Mouse (Mus musculus): ENCODE data around the gene Slc9a3r1. TPM values are rescaled to one million over a fixed set of nuclear protein-coding genes. Genes with fewer than 3 reads are reported as not detected.

Slc9a3r1 gene
- total RNA-seq, 1 experiment: 43.9 TPM

DNA sequence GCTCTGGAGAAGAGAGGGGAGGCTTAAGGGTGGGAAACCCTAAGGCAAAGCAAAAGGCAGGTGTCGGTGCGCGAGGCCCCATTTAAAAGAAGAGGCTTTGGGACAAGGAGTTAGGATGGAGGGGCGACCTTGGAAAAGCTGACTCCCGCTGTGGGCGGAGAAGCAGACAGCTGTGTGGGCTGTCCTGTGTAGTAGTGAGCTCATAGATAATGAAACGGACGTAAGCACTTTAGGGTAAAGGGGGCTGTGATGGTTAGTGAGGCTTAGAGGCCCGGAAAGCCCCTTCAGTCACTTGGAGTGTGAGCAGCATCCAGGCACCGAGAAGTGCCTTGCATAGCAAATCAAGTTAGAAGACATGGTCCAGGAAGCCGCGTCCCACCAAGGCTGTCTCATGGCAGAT is 24.6 kb downstream of the Slc9a3r1 start, which contains the start of gene Nat9:
TSS of gene Nat9 (minus strand) at position 167 of the 400 bp plus-strand sequence.
- Histone ChIP-seq H3K4me1 (ENCODE audit: control insufficient read depth in 2 of 2, insufficient read depth in 2 of 2, low read length in 2 of 2, poor library complexity in 1 of 2) (peaks cover 0 to 8% of the 10 kb centered on the region in 2 experiments; a peak in 1 of 4 replicates), H3K27ac (ENCODE audit: insufficient read depth, low read depth, low read length, poor library complexity, severe bottlenecking) (no peak within 1 kb of the TSS), H3K4me3 (ENCODE audit: insufficient read depth in 1 of 2, low read depth in 1 of 2, low read length in 2 of 2, poor library complexity in 1 of 2, severe bottlenecking in 1 of 2) (peak within 1 kb of the TSS; percentile 71 to 75), H3K9me3 (ENCODE audit: control insufficient read depth, insufficient read depth, low read depth, low read length) (no peaks in the 10 kb centered on the region), H3K9ac (ENCODE audit: insufficient read depth, low read depth, low read length, poor library complexity, severe bottlenecking) (peak within 1 kb of the TSS; percentile 69), H3K36me3 (ENCODE audit: control insufficient read depth, insufficient read depth, low read length, poor library complexity, severe bottlenecking) (peaks cover 12% of the 10 kb centered on the region; the same call in 1 of the 2 replicates)
- TF ChIP-seq CHD2 (IDR thresholded peaks at IDR 0.05; ENCODE audit: low read depth, low read length) (no peak), ZC3H11A (IDR thresholded peaks at IDR 0.05; ENCODE audit: borderline replicate concordance, low read depth, low read length) (no peak), ZNF384 (IDR thresholded peaks at IDR 0.05; ENCODE audit: low read depth, low read length) (no peak), HCFC1 (IDR thresholded peaks at IDR 0.05; ENCODE audit: borderline replicate concordance, insufficient read depth, low read length) (no peak), MAFK (IDR thresholded peaks at IDR 0.05; ENCODE audit: insufficient read depth, low read depth, low read length) (no peak)
- in situ Hi-C loops (cut with MboI; ENCODE audit: low sequenced_read_pairs in 2 of 2, unreplicated experiment in 2 of 2): no loop called here
- DNase-seq (ENCODE audit: low read depth, low spot score): no peak

DNA sequence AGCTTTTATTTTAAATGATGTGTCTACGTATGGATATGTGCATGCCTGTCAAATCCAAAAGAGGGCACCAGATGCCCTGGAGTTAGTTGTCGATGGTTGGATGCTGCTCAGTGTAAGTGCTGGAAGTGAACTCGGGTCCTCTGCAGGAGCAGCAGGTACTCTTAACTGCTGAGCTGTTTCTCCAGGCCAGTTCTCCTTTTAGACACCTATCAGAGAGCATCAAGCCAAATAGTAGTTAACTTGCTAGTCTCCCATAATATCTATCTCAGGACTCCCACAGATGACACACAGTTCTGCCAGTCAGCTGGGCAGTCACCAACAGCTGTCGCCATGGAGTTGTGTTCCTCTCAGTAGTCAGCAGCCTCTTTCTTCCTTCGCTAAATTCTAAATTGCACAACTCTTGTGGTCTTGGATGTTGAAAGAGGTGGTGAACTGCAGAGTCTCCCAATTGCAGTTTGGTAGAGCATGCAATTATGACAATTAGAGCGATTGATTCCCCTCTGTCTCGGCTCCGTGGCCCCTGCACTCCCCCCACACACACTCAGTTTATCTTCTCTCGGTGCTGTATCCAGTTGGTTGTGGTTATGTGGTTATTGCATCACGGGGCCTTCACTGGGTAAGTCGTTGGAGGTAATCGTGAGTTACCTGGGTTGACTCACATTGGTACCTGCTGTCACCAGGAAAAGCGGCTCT is 25.5 kb downstream of the Slc9a3r1 start:
- Histone ChIP-seq H3K9me3 (ENCODE audit: control insufficient read depth, insufficient read depth, low read depth, low read length) (no peaks in the 10 kb centered on the region), H3K4me3 (ENCODE audit: insufficient read depth in 1 of 2, low read depth in 1 of 2, low read length in 2 of 2, poor library complexity in 1 of 2, severe bottlenecking in 1 of 2) (no peak overlapping the region), H3K9ac (ENCODE audit: insufficient read depth, low read depth, low read length, poor library complexity, severe bottlenecking) (no peak overlapping the region), H3K4me1 (ENCODE audit: control insufficient read depth in 2 of 2, insufficient read depth in 2 of 2, low read length in 2 of 2, poor library complexity in 1 of 2) (peaks cover 0 to 8% of the 10 kb centered on the region in 2 experiments; a peak in 1 of 4 replicates), H3K36me3 (ENCODE audit: control insufficient read depth, insufficient read depth, low read length, poor library complexity, severe bottlenecking) (peaks cover 4% of the 10 kb centered on the region; the same call in 1 of the 2 replicates), H3K27ac (ENCODE audit: insufficient read depth, low read depth, low read length, poor library complexity, severe bottlenecking) (no peak overlapping the region)
- TF ChIP-seq ZC3H11A (IDR thresholded peaks at IDR 0.05; ENCODE audit: borderline replicate concordance, low read depth, low read length): no peak
- no peak for TF ChIP-seq MAFK (IDR thresholded peaks at IDR 0.05; ENCODE audit: insufficient read depth, low read depth, low read length)
- no peak for TF ChIP-seq HCFC1 (IDR thresholded peaks at IDR 0.05; ENCODE audit: borderline replicate concordance, insufficient read depth, low read length)
- no peak for TF ChIP-seq CHD2 (IDR thresholded peaks at IDR 0.05; ENCODE audit: low read depth, low read length)
- no peak for TF ChIP-seq ZNF384 (IDR thresholded peaks at IDR 0.05; ENCODE audit: low read depth, low read length)
- in situ Hi-C loops (cut with MboI; ENCODE audit: low sequenced_read_pairs in 2 of 2, unreplicated experiment in 2 of 2): no loop called here
- DNase-seq (ENCODE audit: low read depth, low spot score): no peak

DNA sequence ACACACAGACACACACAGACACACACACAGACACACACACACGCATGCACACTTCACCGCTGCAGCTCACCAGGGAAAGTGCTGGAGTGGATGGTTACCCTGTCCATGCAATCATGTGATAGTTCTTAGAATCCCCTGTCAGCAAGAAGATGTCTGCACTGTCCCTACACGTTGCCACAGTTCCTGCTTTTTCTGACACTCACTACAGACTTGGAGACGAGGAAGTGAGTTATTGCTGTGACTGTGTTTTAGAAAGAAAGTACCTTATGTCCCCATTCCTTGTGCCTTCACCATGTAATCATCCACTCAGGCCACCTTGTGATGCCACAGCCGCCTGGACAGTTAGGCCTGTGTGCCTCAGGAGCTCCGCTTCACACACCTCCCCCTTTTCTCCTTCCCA is 26.2 kb downstream of the Slc9a3r1 start:
- H3K9ac ChIP-seq (ENCODE audit: insufficient read depth, low read depth, low read length, poor library complexity, severe bottlenecking): no peak overlapping the region
- DNase-seq (ENCODE audit: low read depth, low spot score): no peak
- no peak overlapping the region for H3K4me3 ChIP-seq (ENCODE audit: insufficient read depth in 1 of 2, low read depth in 1 of 2, low read length in 2 of 2, poor library complexity in 1 of 2, severe bottlenecking in 1 of 2)
- peaks cover 0 to 8% of the 10 kb centered on the region in 2 experiments; a peak in 1 of 4 replicates for H3K4me1 ChIP-seq (ENCODE audit: control insufficient read depth in 2 of 2, insufficient read depth in 2 of 2, low read length in 2 of 2, poor library complexity in 1 of 2)
- no peaks in the 10 kb centered on the region for H3K9me3 ChIP-seq (ENCODE audit: control insufficient read depth, insufficient read depth, low read depth, low read length)
- no peak overlapping the region for H3K27ac ChIP-seq (ENCODE audit: insufficient read depth, low read depth, low read length, poor library complexity, severe bottlenecking)
- TF ChIP-seq HCFC1 (IDR thresholded peaks at IDR 0.05; ENCODE audit: borderline replicate concordance, insufficient read depth, low read length) (no peak), MAFK (IDR thresholded peaks at IDR 0.05; ENCODE audit: insufficient read depth, low read depth, low read length) (no peak), CHD2 (IDR thresholded peaks at IDR 0.05; ENCODE audit: low read depth, low read length) (no peak), ZNF384 (IDR thresholded peaks at IDR 0.05; ENCODE audit: low read depth, low read length) (no peak), ZC3H11A (IDR thresholded peaks at IDR 0.05; ENCODE audit: borderline replicate concordance, low read depth, low read length) (no peak)
- H3K36me3 ChIP-seq (ENCODE audit: control insufficient read depth, insufficient read depth, low read length, poor library complexity, severe bottlenecking): peaks cover 4% of the 10 kb centered on the region; the same call in 1 of the 2 replicates
- in situ Hi-C loops (cut with MboI; ENCODE audit: low sequenced_read_pairs in 2 of 2, unreplicated experiment in 2 of 2): no loop called here

DNA sequence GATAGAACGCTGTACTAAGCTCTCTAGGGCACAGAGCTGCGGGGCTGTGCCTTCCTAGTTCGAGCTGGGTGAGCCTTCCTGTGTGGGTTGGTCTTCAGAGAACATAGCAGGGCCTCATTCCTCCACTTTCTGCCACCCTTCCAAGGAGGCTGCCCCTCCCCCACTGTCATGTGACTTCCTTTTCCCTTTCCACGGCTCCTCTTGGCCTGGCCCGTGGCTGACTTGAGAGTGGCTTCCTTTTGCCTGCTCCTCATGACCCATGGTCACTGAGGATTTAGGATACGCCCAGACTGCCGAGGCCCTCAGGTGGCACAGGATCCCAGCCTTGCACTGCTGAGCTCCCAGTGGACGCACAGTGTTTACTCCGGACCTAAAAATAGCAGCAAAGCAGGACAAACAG is 29.0 kb downstream of the Slc9a3r1 start:
- DNase-seq (ENCODE audit: low read depth, low spot score): no peak
- TF ChIP-seq MAFK (IDR thresholded peaks at IDR 0.05; ENCODE audit: insufficient read depth, low read depth, low read length) (no peak), CHD2 (IDR thresholded peaks at IDR 0.05; ENCODE audit: low read depth, low read length) (no peak), ZC3H11A (IDR thresholded peaks at IDR 0.05; ENCODE audit: borderline replicate concordance, low read depth, low read length) (no peak), HCFC1 (IDR thresholded peaks at IDR 0.05; ENCODE audit: borderline replicate concordance, insufficient read depth, low read length) (no peak), ZNF384 (IDR thresholded peaks at IDR 0.05; ENCODE audit: low read depth, low read length) (no peak)
- Histone ChIP-seq H3K27ac (ENCODE audit: insufficient read depth, low read depth, low read length, poor library complexity, severe bottlenecking) (no peak overlapping the region), H3K9me3 (ENCODE audit: control insufficient read depth, insufficient read depth, low read depth, low read length) (no peaks in the 10 kb centered on the region), H3K4me1 (ENCODE audit: control insufficient read depth in 2 of 2, insufficient read depth in 2 of 2, low read length in 2 of 2, poor library complexity in 1 of 2) (peaks cover 0 to 6% of the 10 kb centered on the region in 2 experiments; a peak in 1 of 4 replicates), H3K4me3 (ENCODE audit: insufficient read depth in 1 of 2, low read depth in 1 of 2, low read length in 2 of 2, poor library complexity in 1 of 2, severe bottlenecking in 1 of 2) (no peak overlapping the region), H3K9ac (ENCODE audit: insufficient read depth, low read depth, low read length, poor library complexity, severe bottlenecking) (no peak overlapping the region), H3K36me3 (ENCODE audit: control insufficient read depth, insufficient read depth, low read length, poor library complexity, severe bottlenecking) (peaks cover 4% of the 10 kb centered on the region; the same call in 1 of the 2 replicates)
- in situ Hi-C loops (cut with MboI; ENCODE audit: low sequenced_read_pairs in 2 of 2, unreplicated experiment in 2 of 2): no loop called here
